Comparison of ENCODE assay signal across 8 mouse cellular contexts in genomic region chr8:126826328-126827285, GRCm38 (mm10).
DNase-seq lines count a peak whose midpoint lies in the region; ATAC-seq and TF ChIP-seq lines count a peak whose summit lies in the region.

No protein-coding gene starts in this region.

- H3K27ac ChIP-seq in left cerebral cortex, adult 2 months = peak overlapping the region; percentile 62
- peak overlapping the region; percentile 88 for H3K27ac ChIP-seq in hindbrain, embryonic 16.5 days (ENCODE audit: low read depth, low read length)
- H3K27ac ChIP-seq in limb, embryonic 14.5 days (replicated peaks; ENCODE audit: low read depth, low read length) = peak overlapping the region; percentile 96
- H3K27ac ChIP-seq in midbrain, embryonic 16.5 days (ENCODE audit: low read length) = peak overlapping the region; percentile 95

- peak overlapping the region; percentile 53 for H3K9ac ChIP-seq in hindbrain, embryonic 16.5 days (ENCODE audit: low read depth, low read length)
- H3K9ac ChIP-seq in limb, embryonic 14.5 days (ENCODE audit: low read depth, low read length, severe bottlenecking) = peak overlapping the region; percentile 34
- peak overlapping the region; percentile 62 for H3K9ac ChIP-seq in midbrain, embryonic 16.5 days (ENCODE audit: low read depth, low read length)

- peak; percentile 27 to 51 for DNase-seq in left cerebral cortex, adult 2 months (ENCODE audit: extremely low spot score in 1 of 2, low spot score in 2 of 2)
- no peak for DNase-seq in left cerebral cortex, adult 9 months (ENCODE audit: low spot score in 2 of 2)
- peak; percentile 94 for DNase-seq in brain, embryonic 14.5 days (ENCODE audit: low read depth)
- DNase-seq in gastrocnemius, adult 8-10 months (ENCODE audit: low spot score in 2 of 2) = peak; percentile 50 to 52
- peak; percentile 90 for DNase-seq in limb, embryonic 14.5 days (ENCODE audit: low spot score)
- peak; percentile 96 for DNase-seq in yolk sac, embryonic 10.5 days (ENCODE audit: low spot score)

- under 1% methylated on average over 11 of the region's 11 CpGs for WGBS in hindbrain, embryonic 16.5 days
- 3% methylated on average over 11 of the region's 11 CpGs for WGBS in limb, embryonic 14.5 days
- WGBS in midbrain, embryonic 16.5 days = 2% methylated on average over 11 of the region's 11 CpGs

- no peaks in the 10 kb centered on the region for H3K36me3 ChIP-seq in hindbrain, embryonic 16.5 days (ENCODE audit: control insufficient read depth, insufficient read depth, low read length)
- H3K36me3 ChIP-seq in limb, embryonic 14.5 days (ENCODE audit: control insufficient read depth, insufficient read depth, low read length) = no peaks in the 10 kb centered on the region; the same call in 1 of the 2 replicates
- H3K36me3 ChIP-seq in midbrain, embryonic 16.5 days (ENCODE audit: control insufficient read depth, insufficient read depth, low read length) = no peaks in the 10 kb centered on the region

- no peak overlapping the region for H3K4me3 ChIP-seq in left cerebral cortex, adult 2 months
- H3K4me3 ChIP-seq in hindbrain, embryonic 16.5 days (ENCODE audit: low read length) = 0 out of 2 replicates have a peak overlapping the region, but pooled peaks have one; percentile 1
- H3K4me3 ChIP-seq in limb, embryonic 14.5 days (replicated peaks; ENCODE audit: low read length) = no peak overlapping the region
- H3K4me3 ChIP-seq in midbrain, embryonic 16.5 days (ENCODE audit: low read depth, low read length) = 0 out of 2 replicates have a peak overlapping the region, but pooled peaks have one; percentile 3

- H3K4me2 ChIP-seq in hindbrain, embryonic 16.5 days (ENCODE audit: low read length) = peak overlapping the region; percentile 20
- H3K4me2 ChIP-seq in limb, embryonic 14.5 days (replicated peaks; ENCODE audit: low read depth, low read length, severe bottlenecking) = peak overlapping the region; percentile 30; the same call in 1 of the 2 replicates
- peak overlapping the region; percentile 45 for H3K4me2 ChIP-seq in midbrain, embryonic 16.5 days (ENCODE audit: low read length)

- no peak for TF ChIP-seq POLR2A in brain, embryonic 14.5 days (IDR thresholded peaks at IDR 0.05; ENCODE audit: borderline replicate concordance, extremely low read depth, insufficient read depth, insufficient read length, poor library complexity, severe bottlenecking)
- TF ChIP-seq POLR2A in limb, embryonic 14.5 days (IDR thresholded peaks at IDR 0.05; ENCODE audit: borderline replicate concordance, extremely low read depth, insufficient read depth, insufficient read length) = no peak

- H3K9me3 ChIP-seq in hindbrain, embryonic 16.5 days (ENCODE audit: control insufficient read depth, low read length) = no peaks in the 10 kb centered on the region
- H3K9me3 ChIP-seq in limb, embryonic 14.5 days (ENCODE audit: control insufficient read depth, low read length) = no peaks in the 10 kb centered on the region
- H3K9me3 ChIP-seq in midbrain, embryonic 16.5 days (replicated peaks; ENCODE audit: control insufficient read depth, low read length, poor library complexity, severe bottlenecking) = no peaks in the 10 kb centered on the region

- peaks cover 27% of the 10 kb centered on the region for H3K4me1 ChIP-seq in hindbrain, embryonic 16.5 days (ENCODE audit: control insufficient read depth, insufficient read depth, low read depth, low read length)
- H3K4me1 ChIP-seq in limb, embryonic 14.5 days (ENCODE audit: control insufficient read depth, insufficient read depth, low read length) = peaks cover 57% of the 10 kb centered on the region
- H3K4me1 ChIP-seq in midbrain, embryonic 16.5 days (ENCODE audit: control insufficient read depth, insufficient read depth, low read length) = peaks cover 15% of the 10 kb centered on the region

- peak; percentile 84 for ATAC-seq in hindbrain, embryonic 16.5 days
- ATAC-seq in limb, embryonic 14.5 days (ENCODE audit: low FRiP score, low read depth) = peak; percentile 91
- ATAC-seq in midbrain, embryonic 16.5 days = peak; percentile 89

- intact Hi-C loops in left cerebral cortex, adult 2 months (cut with DNase I) = loop anchor here (5.0 kb wide), 1 partner anchor 69 kb away; no protein-coding TSS in a partner anchor

- TF ChIP-seq CTCF in left cerebral cortex, adult 2 months (IDR thresholded peaks at IDR 0.05) = no peak
- TF ChIP-seq CTCF in brain, embryonic 14.5 days (IDR thresholded peaks at IDR 0.05; ENCODE audit: borderline replicate concordance, extremely low read depth, insufficient read depth, insufficient read length) = no peak

- no peaks in the 10 kb centered on the region for H3K27me3 ChIP-seq in hindbrain, embryonic 16.5 days (replicated peaks; ENCODE audit: control insufficient read depth, insufficient read depth, low read length)
- H3K27me3 ChIP-seq in limb, embryonic 14.5 days (ENCODE audit: control insufficient read depth, insufficient read depth, low read length) = no peaks in the 10 kb centered on the region
- no peaks in the 10 kb centered on the region for H3K27me3 ChIP-seq in midbrain, embryonic 16.5 days (ENCODE audit: control insufficient read depth, insufficient read depth, low read depth, low read length)

Comparison
In these comparisons a context has a peak if more than half of its experiments do, and no peak if none do; other contexts are left out.
1. DNase-seq: peak in left cerebral cortex, adult 2 months (2 of 2), brain, embryonic 14.5 days (single experiment), gastrocnemius, adult 8-10 months (2 of 2), limb, embryonic 14.5 days (single experiment) and yolk sac, embryonic 10.5 days (single experiment); none in left cerebral cortex, adult 9 months (0 of 2).
2. H3K4me3 ChIP-seq: peak in hindbrain, embryonic 16.5 days (single experiment) and midbrain, embryonic 16.5 days (single experiment); none in left cerebral cortex, adult 2 months (single experiment) and limb, embryonic 14.5 days (single experiment).
3. Peak in every context shown above with its lines, with median percentiles within 50 percentile points of each other: H3K27ac ChIP-seq, ATAC-seq, H3K4me2 ChIP-seq and H3K9ac ChIP-seq.